Mouse (Mus musculus): Measurements from ENCODE around the gene Chrnb2. TPM values are rescaled to one million over a fixed set of nuclear protein-coding genes. Genes with fewer than 3 reads are reported as not detected.

Chrnb2 gene
- total RNA-seq, 2 experiments from 2014 or later, result 0.18 TPM; not detected in 1

DNA sequence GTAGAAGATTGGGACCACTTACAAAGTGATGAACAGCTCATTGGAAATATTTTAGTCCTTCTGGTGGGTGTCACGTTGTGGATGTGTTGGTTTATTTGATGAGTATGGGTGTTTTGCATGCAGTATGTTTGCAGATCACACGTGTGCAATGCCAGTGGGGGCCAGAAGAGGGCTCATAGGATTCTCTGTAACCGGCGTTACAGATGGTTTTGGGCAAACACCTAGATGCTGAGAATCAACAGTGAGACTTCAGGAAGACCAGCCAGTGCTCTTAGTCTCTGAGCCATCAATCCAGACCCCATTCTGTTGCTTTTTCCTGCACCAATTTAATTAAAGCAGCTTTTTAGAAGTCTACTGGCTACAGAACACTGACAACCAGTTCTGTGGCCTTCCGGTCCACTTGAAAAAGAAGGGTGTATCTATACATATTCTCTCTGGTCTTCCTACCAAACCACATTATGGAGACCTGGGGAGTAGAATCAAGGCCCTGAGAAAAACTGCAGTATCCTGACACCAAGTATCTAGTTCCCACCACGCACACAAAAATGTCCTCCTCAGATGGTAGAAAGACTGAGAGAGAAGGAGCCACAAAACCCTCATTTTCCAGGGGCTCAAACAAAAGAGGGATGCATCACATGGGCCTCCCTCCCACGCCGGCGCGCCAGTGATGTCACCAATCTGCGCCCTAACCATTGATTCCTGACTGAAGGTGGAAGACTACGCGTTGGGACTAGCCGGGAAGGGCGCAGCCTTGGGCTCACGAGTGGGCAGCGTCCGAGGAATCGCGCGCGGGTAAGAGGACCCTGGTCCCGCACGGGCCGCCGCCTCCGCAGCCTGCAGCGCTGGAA lies 49.8 kb downstream of the Chrnb2 start, which contains the start of gene Adar:
Gene Adar, plus strand, starts transcription at position 664 of the 848 bp plus-strand sequence.
- DNase-seq, result peak; percentile 65 to 81

DNA sequence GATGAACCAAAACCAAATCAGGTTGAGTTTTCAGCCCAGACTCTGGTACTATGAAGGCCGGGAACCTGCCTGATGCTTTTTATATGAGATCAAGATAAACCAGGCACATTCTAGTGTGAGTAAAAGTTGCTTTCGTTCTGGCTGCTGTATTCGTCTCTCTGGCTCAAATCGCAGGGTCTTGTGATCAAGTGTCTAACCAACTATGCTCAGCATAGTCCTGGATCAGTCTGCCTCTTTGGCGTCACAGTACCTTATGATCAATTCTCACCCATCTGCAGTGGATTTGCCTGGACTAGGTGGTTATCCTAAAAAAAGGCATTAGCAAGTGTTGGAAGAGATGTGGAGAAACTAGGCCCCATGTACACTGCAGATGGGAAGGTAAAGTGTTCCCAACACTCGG lies 60.4 kb downstream of the Chrnb2 start:
- DNase-seq, result no peak

DNA sequence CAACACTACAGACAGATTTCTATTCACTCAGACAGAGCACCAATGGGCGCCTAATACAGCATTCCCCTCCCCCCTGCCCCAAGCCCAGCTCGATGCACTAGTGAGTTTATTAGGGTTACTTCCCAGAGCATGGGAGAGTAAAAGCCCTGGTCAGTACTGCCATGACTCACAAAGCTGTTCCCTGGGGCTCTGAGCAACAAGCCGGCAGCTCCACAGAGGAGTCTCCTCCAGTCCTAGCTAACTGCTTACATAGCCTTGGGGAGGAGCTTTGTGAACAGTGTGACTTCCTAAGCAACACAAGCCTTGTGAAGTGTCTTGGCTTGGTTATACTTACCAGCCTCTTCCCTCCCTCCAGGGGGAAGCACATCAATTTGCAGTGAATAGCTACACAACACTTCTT lies 60.8 kb downstream of the Chrnb2 start:
- no peak for DNase-seq

DNA sequence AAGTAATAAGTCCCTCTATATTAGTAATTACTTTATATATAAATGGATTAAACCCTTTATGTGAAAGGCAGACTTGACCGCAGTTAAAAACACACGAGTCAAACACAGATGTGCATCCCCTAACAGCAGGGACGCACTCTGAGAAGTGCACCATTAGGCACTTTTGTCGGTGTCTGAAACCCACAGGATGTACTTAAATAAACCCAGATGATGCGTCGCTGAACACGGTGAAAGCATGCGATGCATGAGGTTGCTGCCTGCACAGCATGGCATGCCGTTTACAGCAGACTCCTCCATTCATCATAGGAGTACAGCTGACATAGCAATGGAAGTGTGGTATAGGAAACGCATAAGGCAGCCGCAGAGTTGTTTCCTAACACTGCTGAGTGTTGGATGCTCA lies 64.0 kb downstream of the Chrnb2 start:
- no peak for DNase-seq

DNA sequence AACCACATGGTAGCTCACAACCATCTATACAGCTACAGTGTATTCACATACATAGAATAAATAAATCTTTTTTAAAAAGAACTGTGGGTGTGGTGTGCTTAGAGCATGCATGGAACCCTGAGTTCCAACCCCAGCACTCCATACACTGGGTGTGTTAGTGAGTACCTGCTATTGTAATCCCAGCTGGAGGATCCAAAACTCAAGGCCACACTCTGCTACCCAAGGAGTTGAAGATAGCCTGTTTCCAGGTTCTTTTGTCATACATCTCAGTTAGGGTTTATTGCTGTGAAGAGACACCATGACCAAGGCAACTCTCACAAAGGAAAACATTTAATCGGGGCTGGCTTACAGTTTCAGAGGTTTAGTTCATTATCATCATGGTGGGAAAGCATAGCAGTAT lies 65.5 kb downstream of the Chrnb2 start:
- no peak for DNase-seq

Other genes starting within 250 kb of the Chrnb2 start
- 1 to 10 TPM; 1.5 to 2.0 TPM for gene Kcnn3, start 244.5 kb downstream of the Chrnb2 start, total RNA-seq (2021)
- 10 to 100 TPM; 10.2 to 11.0 TPM for gene Adar, start 49.6 kb downstream of the Chrnb2 start, total RNA-seq (2021)
- 10 to 100 TPM; 25.9 to 26.1 TPM for gene Ube2q1, start 9.0 kb upstream of the Chrnb2 start, total RNA-seq (2021)
- 10 to 100 TPM; 10.0 to 10.5 TPM for gene She, start 66.7 kb upstream of the Chrnb2 start, total RNA-seq (2021)
- 1 to 10 TPM; 4.2 to 5.6 TPM for gene Il6ra, start 148.6 kb upstream of the Chrnb2 start, total RNA-seq (2021)
- 10 to 100 TPM; 14.7 to 14.9 TPM for gene Atp8b2, start 198.9 kb upstream of the Chrnb2 start, total RNA-seq (2021)
- 10 to 100 TPM; 46.1 to 48.5 TPM for gene Hax1, start 234.1 kb upstream of the Chrnb2 start, total RNA-seq (2021)